Mouse (Mus musculus) hindbrain, embryonic 12.5 days (tissue): ENCODE results near the gene Ak2. TPM values are rescaled to one million over a fixed set of nuclear protein-coding genes. Genes with fewer than 3 reads are reported as not detected.

ENCODE experiments used
- ATAC-seq: fragments of 200-750 bp; cut with Nextera tagmentation; 2 replicates; pipeline ENCODE4 v1.8.0; 2017; ENCODE audit warnings: moderate TSS enrichment; ENCODE audit not compliant: low FRiP score
- H3K27ac ChIP-seq: fragments of 300-500 bp; sonication (generic); 2 replicates; pipeline ENCODE4 v1.5.1; 2016; ENCODE audit warnings: mild to moderate bottlenecking
- H3K27me3 ChIP-seq: fragments of 300-500 bp; sonication (generic); 2 replicates; pipeline ENCODE4 v1.6.1; 2016; ENCODE audit warnings: mild to moderate bottlenecking
- H3K36me3 ChIP-seq: fragments of 300-500 bp; sonication (generic); 2 replicates; pipeline ENCODE4 v1.6.1; 2016; ENCODE audit warnings: mild to moderate bottlenecking
- H3K4me1 ChIP-seq: fragments of 300-500 bp; sonication (generic); 2 replicates; pipeline ENCODE4 v1.6.1; 2016
- H3K4me2 ChIP-seq: fragments of 300-500 bp; sonication (generic); replicated peaks from 2 replicates; pipeline ENCODE4 v1.6.1; 2016; ENCODE audit warnings: mild to moderate bottlenecking
- H3K4me3 ChIP-seq: fragments of 300-500 bp; sonication (generic); 2 replicates; pipeline ENCODE4 v1.5.1; 2016; ENCODE audit warnings: mild to moderate bottlenecking
- H3K9ac ChIP-seq: fragments of 300-500 bp; sonication (generic); 2 replicates; pipeline ENCODE4 v1.6.1; 2016; ENCODE audit warnings: mild to moderate bottlenecking, moderate library complexity
- H3K9me3 ChIP-seq: fragments of 300-500 bp; sonication (generic); replicated peaks from 2 replicates; pipeline ENCODE4 v1.6.1; 2016; ENCODE audit warnings: mild to moderate bottlenecking
- WGBS: fragments of 180-500 bp; shearing (Covaris S2); methylation state at CpG from one replicate; pipeline ENCODE4 v1.1.7; 2016; 5-methylcytosine and 5-hydroxymethylcytosine counted together
- polyA plus RNA-seq: library from polyadenylated mRNA; unstranded; fragments of >200 nt; fragmentation: Nextera tagmentation; extraction: Ambion mirVana; gene quantifications from 2 replicates; pipeline ENCODE4 v1.2.1, GENCODE M21; 2016

The Ak2 gene
- polyA plus RNA-seq, 1 experiment from 2014 or later = 128 TPM

DNA sequence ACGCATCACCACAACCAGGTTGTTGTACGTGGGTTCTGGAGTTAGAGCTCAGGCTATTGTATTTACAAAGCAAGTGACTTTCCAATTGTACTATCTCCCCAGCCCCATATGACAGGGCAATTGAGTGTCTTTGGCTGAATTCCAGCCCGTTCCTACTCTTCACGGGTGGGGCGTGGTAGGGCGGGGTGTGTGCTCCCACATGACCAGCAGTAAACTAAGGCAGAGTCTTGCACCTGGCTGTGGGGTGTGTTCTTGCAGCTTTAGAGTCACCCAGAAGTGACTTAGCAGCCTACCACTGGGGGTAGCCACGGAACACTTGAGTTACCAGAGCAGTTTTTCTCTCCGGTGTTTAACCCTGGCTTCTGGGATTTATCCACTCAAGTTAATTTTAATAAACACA is 5.5 kb downstream of the Ak2 start:
- 89% methylated on average over 8 of the region's 8 CpGs for WGBS
- H3K9ac ChIP-seq = no peak overlapping the region
- H3K4me2 ChIP-seq = no peak overlapping the region
- H3K27me3 ChIP-seq = no peaks in the 10 kb centered on the region
- no peaks in the 10 kb centered on the region for H3K9me3 ChIP-seq
- H3K4me1 ChIP-seq = peaks cover 18% of the 10 kb centered on the region
- no peak for ATAC-seq
- H3K36me3 ChIP-seq = peaks cover 22% of the 10 kb centered on the region
- H3K4me3 ChIP-seq = no peak overlapping the region
- no peak overlapping the region for H3K27ac ChIP-seq

DNA sequence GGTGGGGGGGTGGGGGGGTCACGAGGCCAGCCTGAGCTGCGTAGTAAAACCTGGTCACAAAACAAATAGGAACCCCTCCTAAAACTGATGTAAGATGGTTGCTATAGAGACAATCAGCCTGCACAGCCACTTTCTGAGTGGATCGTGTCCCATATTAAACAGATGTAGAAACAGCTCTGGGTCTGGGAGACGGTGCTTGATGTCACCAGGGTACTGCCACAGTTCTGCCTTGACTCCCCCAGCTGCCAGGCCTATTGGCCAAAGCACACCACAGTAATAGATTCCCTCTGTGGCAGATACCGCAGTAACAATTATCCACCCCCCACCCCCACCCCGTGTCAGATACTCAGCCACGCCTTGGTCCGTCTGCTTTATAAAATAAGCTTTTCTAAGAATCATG is 6.6 kb downstream of the Ak2 start:
- no peak overlapping the region for H3K27ac ChIP-seq
- H3K9ac ChIP-seq = no peak overlapping the region
- no peaks in the 10 kb centered on the region for H3K9me3 ChIP-seq
- WGBS = 84% methylated on average over 8 of the region's 8 CpGs
- H3K4me1 ChIP-seq = peaks cover 18% of the 10 kb centered on the region
- peaks cover 34% of the 10 kb centered on the region for H3K36me3 ChIP-seq
- H3K27me3 ChIP-seq = no peaks in the 10 kb centered on the region
- no peak overlapping the region for H3K4me2 ChIP-seq
- H3K4me3 ChIP-seq = no peak overlapping the region
- no peak for ATAC-seq

DNA sequence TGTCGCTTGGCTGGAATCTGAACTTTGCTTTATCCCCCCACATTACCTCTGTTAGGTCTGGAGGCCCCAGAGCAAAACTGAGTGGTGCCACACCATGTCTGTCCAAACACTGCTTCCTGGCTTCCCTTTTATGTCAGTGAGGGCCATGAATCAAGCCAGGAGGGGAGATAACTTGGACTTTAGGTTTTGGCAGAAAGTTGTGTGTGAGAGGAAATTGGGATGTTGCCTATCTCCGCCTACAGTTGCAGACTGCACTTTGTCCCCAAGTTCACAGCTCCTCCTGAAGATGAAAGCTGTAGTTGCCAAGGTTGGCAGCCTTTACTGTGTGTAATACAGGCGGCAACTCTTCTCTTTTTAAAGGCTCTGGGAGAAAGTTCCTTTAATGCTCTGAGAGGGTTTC is 9.0 kb downstream of the Ak2 start:
- 96% methylated on average over 3 of the region's 3 CpGs for WGBS
- no peak overlapping the region for H3K4me3 ChIP-seq
- peaks cover 48% of the 10 kb centered on the region for H3K36me3 ChIP-seq
- H3K4me2 ChIP-seq = no peak overlapping the region
- no peak overlapping the region for H3K9ac ChIP-seq
- H3K27ac ChIP-seq = no peak overlapping the region
- H3K9me3 ChIP-seq = no peaks in the 10 kb centered on the region
- no peak for ATAC-seq
- no peaks in the 10 kb centered on the region for H3K4me1 ChIP-seq
- H3K27me3 ChIP-seq = no peaks in the 10 kb centered on the region

DNA sequence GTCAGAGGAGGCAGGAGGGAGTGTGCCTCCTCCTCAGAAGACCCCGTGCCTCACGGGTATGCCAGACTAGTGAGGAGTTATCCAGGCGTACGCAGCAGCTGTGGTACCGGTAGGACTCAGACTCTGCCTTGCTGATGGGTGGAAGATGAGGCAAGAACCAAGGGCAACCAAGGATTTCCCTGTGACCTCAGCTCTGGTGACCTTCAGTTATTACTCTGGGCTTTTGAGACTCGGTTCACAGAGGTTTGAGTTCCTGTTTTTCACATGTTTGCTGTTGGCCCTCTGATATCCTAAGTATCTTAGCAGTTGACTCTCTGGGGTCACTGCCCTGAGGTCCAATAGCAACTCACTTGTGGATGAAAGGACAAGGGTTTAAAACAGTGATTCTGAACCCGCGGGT is 12.0 kb downstream of the Ak2 start:
- peaks cover 63% of the 10 kb centered on the region for H3K36me3 ChIP-seq
- no peaks in the 10 kb centered on the region for H3K4me1 ChIP-seq
- no peaks in the 10 kb centered on the region for H3K9me3 ChIP-seq
- no peaks in the 10 kb centered on the region for H3K27me3 ChIP-seq
- H3K4me2 ChIP-seq = no peak overlapping the region
- H3K4me3 ChIP-seq = no peak overlapping the region
- no peak for ATAC-seq
- H3K9ac ChIP-seq = no peak overlapping the region
- 92% methylated on average over 8 of the region's 8 CpGs for WGBS
- H3K27ac ChIP-seq = no peak overlapping the region

DNA sequence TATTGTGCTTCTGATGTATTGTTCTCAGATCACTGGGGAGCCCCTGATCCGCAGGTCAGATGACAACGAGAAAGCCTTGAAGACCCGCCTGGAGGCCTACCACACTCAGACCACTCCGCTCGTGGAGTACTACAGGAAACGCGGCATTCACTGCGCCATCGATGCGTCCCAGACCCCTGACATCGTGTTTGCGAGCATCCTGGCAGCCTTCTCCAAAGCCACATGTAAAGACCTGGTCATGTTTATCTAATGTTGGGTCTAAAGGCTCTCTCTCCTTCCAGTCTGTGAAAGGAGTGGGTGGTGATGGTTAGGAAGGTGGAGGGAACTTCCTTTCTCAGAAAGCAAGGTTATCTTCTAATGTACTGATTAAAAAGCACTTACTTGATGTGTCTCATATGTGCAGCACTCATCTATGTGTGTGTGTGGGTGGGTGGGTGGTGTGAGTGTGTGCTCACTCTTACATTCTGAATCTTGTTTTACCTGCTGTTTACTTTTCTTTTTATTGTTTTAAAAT is 16.3 kb downstream of the Ak2 start:
- peaks cover 51% of the 10 kb centered on the region for H3K36me3 ChIP-seq
- H3K4me3 ChIP-seq = no peak overlapping the region
- H3K9ac ChIP-seq = no peak overlapping the region
- WGBS = 85% methylated on average over 12 of the region's 12 CpGs
- ATAC-seq = no peak
- H3K27ac ChIP-seq = no peak overlapping the region
- H3K4me2 ChIP-seq = no peak overlapping the region
- no peaks in the 10 kb centered on the region for H3K27me3 ChIP-seq
- no peaks in the 10 kb centered on the region for H3K9me3 ChIP-seq
- peaks cover 5% of the 10 kb centered on the region; the same call in 1 of the 2 replicates for H3K4me1 ChIP-seq

DNA sequence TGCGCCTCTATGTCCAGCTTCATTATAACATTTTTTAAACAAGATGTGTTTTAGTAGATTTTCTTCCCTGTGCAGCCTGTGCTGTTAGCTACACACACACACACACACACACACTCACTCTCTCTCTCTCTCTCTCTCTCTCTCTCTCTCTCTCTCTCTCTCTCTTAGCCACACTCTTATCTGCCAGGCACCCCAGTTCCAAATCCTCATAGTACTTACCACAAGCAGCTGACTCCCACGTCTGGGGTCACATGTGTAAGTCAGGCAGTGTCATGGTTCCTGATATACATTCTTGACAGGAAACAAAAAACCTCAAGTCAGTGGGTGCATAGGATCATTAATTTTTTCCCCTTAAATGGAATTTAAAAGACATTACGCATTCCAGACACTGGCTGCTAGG is 16.9 kb downstream of the Ak2 start:
- Histone ChIP-seq H3K4me3 (no peak overlapping the region), H3K4me1 (peaks cover 7% of the 10 kb centered on the region; the same call in 1 of the 2 replicates), H3K4me2 (no peak overlapping the region), H3K27me3 (peaks cover 2% of the 10 kb centered on the region; the same call in 1 of the 2 replicates), H3K36me3 (peaks cover 45% of the 10 kb centered on the region), H3K27ac (no peak overlapping the region), H3K9ac (no peak overlapping the region), H3K9me3 (no peaks in the 10 kb centered on the region)
- WGBS = 89% methylated on average over 3 of the region's 3 CpGs
- ATAC-seq = no peak

DNA sequence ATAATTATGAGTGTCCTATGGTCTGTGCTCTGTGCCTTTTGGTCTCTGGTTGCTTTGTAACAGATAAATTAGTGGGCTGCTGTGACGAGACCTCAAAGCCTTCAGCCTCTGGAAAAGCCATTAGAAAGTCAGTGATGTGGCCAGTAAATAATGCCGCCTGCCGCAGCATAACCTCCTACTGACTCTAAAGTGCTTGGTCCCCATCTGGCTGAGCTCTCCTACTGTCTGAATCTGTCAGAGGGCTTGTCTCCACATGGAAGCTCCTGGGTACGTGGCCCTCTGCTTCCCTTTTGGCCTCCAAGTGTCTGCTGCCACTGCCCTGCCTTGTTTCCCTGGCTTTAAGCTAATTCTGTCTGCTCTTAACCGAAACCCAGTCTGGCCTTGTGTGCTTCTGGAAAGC is 17.8 kb downstream of the Ak2 start:
- peaks cover 8% of the 10 kb centered on the region; the same call in 1 of the 2 replicates for H3K4me1 ChIP-seq
- H3K9ac ChIP-seq = no peak overlapping the region; the same call in 1 of the 2 replicates
- WGBS = 73% methylated on average over 5 of the region's 5 CpGs
- no peak for ATAC-seq
- peaks cover 2% of the 10 kb centered on the region; the same call in 1 of the 2 replicates for H3K27me3 ChIP-seq
- peaks cover 40% of the 10 kb centered on the region for H3K36me3 ChIP-seq
- no peak overlapping the region for H3K4me2 ChIP-seq
- no peak overlapping the region for H3K4me3 ChIP-seq
- no peaks in the 10 kb centered on the region for H3K9me3 ChIP-seq
- peak overlapping the region; percentile 7; the same call in 1 of the 2 replicates for H3K27ac ChIP-seq

DNA sequence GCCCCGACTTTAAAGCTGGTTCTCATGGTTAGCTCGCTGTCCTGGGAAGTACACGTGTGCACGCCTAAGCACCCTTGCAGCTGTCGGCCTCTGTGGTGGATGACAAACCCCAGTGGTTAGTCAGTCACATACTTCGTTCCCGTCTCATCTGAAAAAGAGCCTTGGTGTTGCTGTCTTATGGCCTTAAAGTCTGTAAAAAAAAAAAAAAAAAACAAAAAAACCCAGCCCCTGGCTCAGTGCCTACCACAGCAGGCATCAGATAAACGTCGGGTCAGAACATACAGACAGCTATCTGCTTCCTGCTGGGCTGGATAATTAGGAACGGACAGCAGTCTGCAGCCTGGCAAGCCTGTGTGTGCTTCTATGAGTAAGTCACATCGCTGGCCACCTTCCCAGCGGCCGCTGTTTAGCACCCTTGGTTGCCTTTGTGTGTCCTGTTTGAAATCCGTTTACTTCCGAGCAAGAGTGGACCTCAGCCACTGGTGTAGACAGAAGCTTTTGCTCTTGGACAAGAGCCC is 19.9 kb downstream of the Ak2 start:
- Histone ChIP-seq H3K9me3 (no peaks in the 10 kb centered on the region), H3K4me2 (no peak overlapping the region), H3K27ac (peak overlapping the region; percentile 35; the same call in 1 of the 2 replicates), H3K4me1 (peaks cover 8% of the 10 kb centered on the region; the same call in 1 of the 2 replicates), H3K4me3 (no peak overlapping the region), H3K27me3 (peaks cover 2% of the 10 kb centered on the region; the same call in 1 of the 2 replicates), H3K36me3 (peaks cover 33% of the 10 kb centered on the region), H3K9ac (no peak overlapping the region)
- 42% methylated on average over 15 of the region's 15 CpGs for WGBS
- no peak for ATAC-seq

DNA sequence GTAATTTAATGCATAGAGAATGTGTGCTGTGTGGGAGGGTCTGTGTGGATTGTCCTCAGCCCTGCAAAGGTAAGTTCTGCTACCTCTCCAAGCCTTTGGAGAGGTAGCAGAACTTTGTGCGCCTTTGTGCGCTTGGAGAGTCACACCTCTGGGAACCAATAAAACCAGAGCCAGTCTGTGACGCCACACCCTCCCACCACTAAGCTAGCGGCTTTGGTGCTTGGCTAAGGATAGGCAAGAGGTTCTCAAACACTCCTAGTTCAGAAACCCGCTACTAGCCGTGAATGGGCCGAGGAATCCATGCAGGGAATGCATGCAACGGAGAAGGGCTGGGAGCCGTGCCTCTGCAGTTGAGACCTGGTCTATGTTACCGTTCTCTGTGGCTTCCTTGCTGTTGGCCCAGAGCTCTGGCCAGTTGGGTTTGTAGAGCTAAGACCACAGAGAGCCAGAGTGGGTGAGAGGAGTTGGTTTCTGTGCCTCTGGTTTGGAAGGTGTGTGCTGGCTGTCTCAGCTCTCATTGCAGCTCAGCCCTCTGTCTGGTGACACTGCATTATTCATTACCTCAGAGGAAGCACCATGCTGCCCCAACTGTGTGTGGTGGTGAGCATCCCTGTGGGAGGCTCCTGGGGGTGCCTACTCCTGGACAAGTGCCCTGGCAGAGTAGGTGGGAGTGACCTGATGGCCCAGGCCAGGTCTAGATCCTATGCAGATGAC is 21.6 kb downstream of the Ak2 start:
- H3K4me3 ChIP-seq = no peak overlapping the region

DNA sequence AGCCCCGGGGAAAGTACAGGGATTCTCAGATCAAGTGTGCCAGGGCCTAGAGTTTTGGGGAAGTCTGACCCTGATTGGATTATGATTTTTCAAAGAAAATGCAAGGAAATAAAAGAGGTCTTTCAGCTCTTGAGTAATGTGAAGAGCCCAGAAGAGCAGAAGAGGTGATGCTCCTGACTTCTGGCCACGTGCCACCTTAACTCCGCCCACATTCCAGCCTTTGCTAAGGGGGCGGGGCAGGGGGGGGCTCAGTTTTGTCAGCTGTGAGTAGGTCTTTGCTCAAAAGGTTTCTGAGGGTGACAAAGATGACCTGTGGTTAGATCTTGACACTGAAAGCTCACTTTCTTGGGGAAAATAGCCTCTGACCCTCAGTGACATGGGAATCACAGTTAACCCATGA is 24.6 kb downstream of the Ak2 start:
- ATAC-seq = no peak
- Histone ChIP-seq H3K4me3 (no peak overlapping the region), H3K9me3 (no peaks in the 10 kb centered on the region), H3K27ac (no peak overlapping the region), H3K27me3 (peaks cover 7% of the 10 kb centered on the region; the same call in 1 of the 2 replicates), H3K4me1 (peaks cover 13% of the 10 kb centered on the region), H3K4me2 (no peak overlapping the region), H3K36me3 (no peaks in the 10 kb centered on the region), H3K9ac (no peak overlapping the region)
- WGBS = 34% methylated on average over 4 of the region's 4 CpGs

More for the DNA sequence above, 21.6 kb downstream of the Ak2 start:
- Histone ChIP-seq H3K9me3 (no peaks in the 10 kb centered on the region), H3K9ac (no peak overlapping the region), H3K4me2 (no peak overlapping the region), H3K4me1 (peaks cover 8% of the 10 kb centered on the region; the same call in 1 of the 2 replicates), H3K27ac (no peak overlapping the region), H3K27me3 (peaks cover 7% of the 10 kb centered on the region; the same call in 1 of the 2 replicates), H3K36me3 (peaks cover 22% of the 10 kb centered on the region)
- no peak for ATAC-seq
- WGBS = 61% methylated on average over 10 of the region's 10 CpGs

DNA sequence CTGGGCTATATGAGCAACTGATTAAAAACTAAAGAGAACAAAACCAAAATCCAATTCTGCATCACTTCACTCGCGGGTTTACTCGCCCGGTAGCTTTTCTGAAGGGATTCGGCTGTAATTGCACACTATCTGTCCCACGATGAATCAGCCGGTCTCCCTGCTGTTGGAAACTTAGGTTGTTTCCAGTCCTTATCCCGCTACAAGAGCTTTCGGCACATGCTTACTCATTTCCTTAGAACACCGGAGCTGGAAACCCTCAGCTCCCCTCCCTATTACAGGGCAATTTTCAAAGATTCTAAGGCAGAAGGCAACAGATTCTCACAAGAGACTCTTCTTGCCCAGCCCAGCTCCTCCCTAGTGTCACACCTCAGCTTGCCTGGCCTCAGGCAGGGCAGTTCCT is 25.4 kb downstream of the Ak2 start:
- no peak for ATAC-seq
- no peaks in the 10 kb centered on the region for H3K36me3 ChIP-seq

DNA sequence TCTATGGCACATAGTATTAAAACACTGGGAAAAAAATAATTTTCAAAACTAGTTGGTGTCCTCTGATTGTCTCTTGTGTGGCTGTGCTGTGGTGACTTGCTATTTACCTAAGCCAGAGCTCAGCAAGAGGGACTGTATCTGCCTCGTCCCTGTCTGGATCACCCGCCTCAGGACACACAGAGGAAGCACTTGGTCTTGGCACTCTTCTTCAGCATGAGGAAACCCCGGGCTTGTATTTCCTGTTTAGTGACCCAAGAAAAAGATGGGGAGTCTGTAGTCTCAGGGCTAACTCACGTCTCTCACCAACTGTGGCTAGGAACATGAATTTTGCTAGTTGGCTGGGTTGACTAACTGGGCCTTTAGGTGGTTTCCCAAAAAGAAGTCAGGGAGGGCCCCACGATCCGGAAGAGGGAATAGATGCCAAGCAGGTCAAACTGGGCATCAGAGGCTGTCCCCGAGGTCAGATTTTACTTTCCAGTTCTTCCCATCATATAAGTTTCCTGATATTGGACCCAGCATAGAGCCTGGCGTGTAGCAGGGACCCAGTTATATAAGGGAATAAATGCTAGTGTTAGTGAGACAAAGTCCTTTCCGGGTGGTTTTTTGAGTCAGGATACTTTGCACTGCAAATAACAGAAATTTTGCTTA is 27.2 kb downstream of the Ak2 start:
- Histone ChIP-seq H3K36me3 (no peaks in the 10 kb centered on the region), H3K4me2 (no peak overlapping the region), H3K9me3 (no peaks in the 10 kb centered on the region), H3K27ac (no peak overlapping the region), H3K4me1 (peaks cover 6% of the 10 kb centered on the region; the same call in 1 of the 2 replicates), H3K9ac (no peak overlapping the region), H3K27me3 (0 out of 2 replicates have a peak, but pooled peaks cover 4% of the 10 kb centered on the region), H3K4me3 (no peak overlapping the region)
- no peak for ATAC-seq
- 88% methylated on average over 9 of the region's 9 CpGs for WGBS

More for the DNA sequence above, 25.4 kb downstream of the Ak2 start:
- Histone ChIP-seq H3K4me3 (no peak overlapping the region), H3K4me1 (peaks cover 8% of the 10 kb centered on the region), H3K4me2 (no peak overlapping the region), H3K9ac (no peak overlapping the region), H3K9me3 (no peaks in the 10 kb centered on the region), H3K27ac (no peak overlapping the region), H3K27me3 (peaks cover 7% of the 10 kb centered on the region; the same call in 1 of the 2 replicates)
- WGBS = 88% methylated on average over 10 of the region's 10 CpGs
